Mouse (Mus musculus) c-Kit-negative CD71-positive TER-119-positive erythroid progenitor cells, embryonic 14.5 days (primary cell): Measurements from ENCODE around the gene Naip1.
"Not testable (repeated sequence)": the region's sequence is repeated elsewhere in the genome, so short reads cannot be mapped to it uniquely, and the experiment has no call there.

ENCODE experiments used
- DNase-seq: peaks from one replicate; pipeline ENCODE4 v3.0.0-alpha.2; 2013; ENCODE audit warnings: low read depth, low spot score

Naip1 gene

GRCm38 (mm10) chr13:100402930-100403637 is 49.6 kb downstream of the Naip1 start:
- not testable (repeated sequence) for DNase-seq

GRCm38 (mm10) chr13:100391021-100391420 is 61.6 kb downstream of the Naip1 start:
- DNase-seq = not testable (repeated sequence)

- no peak for DNase-seq
These were observed 82.1 kb downstream of the Naip1 start for GRCm38 (mm10) chr13:100370536-100370935.
